Mouse (Mus musculus) cortical plate, adult 2 months (tissue): Measurements from ENCODE around the gene Bfsp1. TPM values are rescaled to one million over a fixed set of nuclear protein-coding genes. Genes with fewer than 3 reads are reported as not detected.

Experiments
- H3K27ac ChIP-seq: fragments of 200-500 bp; 2 replicates; pipeline ENCODE4 v1.5.1; 2012; ENCODE audit warnings: low read length, control low read depth, inconsistent platforms; ENCODE audit not compliant: insufficient read depth
- H3K4me1 ChIP-seq: fragments of 200-500 bp; 2 replicates; pipeline ENCODE4 v1.6.1; 2011; ENCODE audit warnings: low read length; ENCODE audit not compliant: control insufficient read depth, insufficient read depth
- H3K4me3 ChIP-seq: fragments of 200-500 bp; 2 replicates; pipeline ENCODE4 v1.5.1; 2011; ENCODE audit warnings: mild to moderate bottlenecking, low read length, control low read depth; ENCODE audit not compliant: insufficient read depth
- CTCF ChIP-seq: fragments of 200-500 bp; IDR thresholded peaks from 2 replicates; pipeline ENCODE4 v1.5.1; 2011; ENCODE audit warnings: mild to moderate bottlenecking, control low read depth, low read length; ENCODE audit not compliant: insufficient read depth; ENCODE audit errors: extremely low read depth
- POLR2A ChIP-seq: fragments of 200-500 bp; IDR thresholded peaks from 2 replicates; pipeline ENCODE4 v1.6.1; 2011; ENCODE audit warnings: mild to moderate bottlenecking, low read length, control low read depth; ENCODE audit not compliant: insufficient read depth; ENCODE audit errors: extremely low read depth
- polyA plus RNA-seq: library from polyadenylated mRNA; depleted of rRNA; stranded (reverse); fragments of >200 nt; gene quantifications from 2 replicates; pipeline ENCODE4 v1.2.3, GENCODE M21; 2012; rRNA removed

The Bfsp1 gene
- polyA plus RNA-seq = 0.81 and 0.98 TPM in 2 replicates

GRCm38 (mm10) chr2:143862484-143863231, at the start of gene Bfsp1:
Gene Bfsp1, minus strand, starts transcription at chr2:143863173.
- H3K4me3 ChIP-seq = peak within 1 kb of the TSS; percentile 20
- no peak for TF ChIP-seq POLR2A
- no peak for TF ChIP-seq CTCF
- H3K4me1 ChIP-seq = no peaks in the 10 kb centered on the region
- no peak within 1 kb of the TSS for H3K27ac ChIP-seq

GRCm38 (mm10) chr2:143912199-143912598, 49.2 kb upstream of the Bfsp1 start:
- Histone ChIP-seq H3K4me1 (peaks cover 1% of the 10 kb centered on the region; the same call in 1 of the 2 replicates), H3K27ac (no peak overlapping the region), H3K4me3 (no peak overlapping the region)
- TF ChIP-seq POLR2A (no peak), CTCF (no peak)

DNA sequence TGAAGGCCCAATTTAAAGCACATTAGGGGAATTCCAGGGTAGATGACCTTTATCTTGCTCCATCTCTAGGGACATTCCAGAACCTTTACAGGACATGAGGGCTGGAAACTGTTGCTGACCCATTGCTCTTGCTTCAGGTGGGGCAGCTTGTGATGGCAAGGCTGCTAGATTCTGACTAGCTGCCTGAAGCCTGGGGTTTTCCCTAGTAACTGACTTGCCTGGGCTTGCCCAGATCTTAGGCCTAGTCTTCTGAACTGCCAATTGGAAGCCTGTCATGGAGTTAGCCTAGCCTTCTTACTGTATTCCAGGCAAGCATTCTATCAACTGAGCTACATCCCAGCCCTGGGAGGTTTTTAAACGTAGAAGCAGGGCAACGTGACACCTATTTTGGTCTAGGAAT, 46.3 kb upstream of the Bfsp1 start:
- TF ChIP-seq POLR2A (no peak), CTCF (no peak)
- H3K27ac ChIP-seq = no peak overlapping the region
- no peaks in the 10 kb centered on the region for H3K4me1 ChIP-seq
- no peak overlapping the region for H3K4me3 ChIP-seq

DNA sequence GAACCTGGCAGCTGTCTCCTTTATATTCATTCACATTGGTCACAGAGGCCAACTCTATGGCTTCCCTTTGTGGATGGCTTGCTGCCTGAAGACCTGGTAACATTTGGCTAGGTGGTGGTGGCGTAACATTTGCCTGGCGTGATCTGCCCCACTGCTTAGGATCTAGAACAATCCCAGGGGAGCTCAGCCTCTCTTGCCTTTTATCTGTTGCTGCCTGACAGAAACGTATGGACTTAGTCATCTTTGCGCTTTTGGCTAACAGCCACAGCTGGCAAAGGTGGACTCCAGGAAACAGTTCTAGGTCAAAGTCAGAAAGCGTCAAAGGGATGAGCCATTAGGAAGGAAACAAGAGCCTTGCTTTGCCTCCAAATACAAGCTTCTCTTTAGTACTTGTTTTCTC, 41.9 kb upstream of the Bfsp1 start:
- TF ChIP-seq POLR2A (no peak), CTCF (no peak)
- H3K4me3 ChIP-seq = no peak overlapping the region
- no peaks in the 10 kb centered on the region for H3K4me1 ChIP-seq
- no peak overlapping the region for H3K27ac ChIP-seq

GRCm38 (mm10) chr2:143903376-143904045, 40.5 kb upstream of the Bfsp1 start:
- TF ChIP-seq POLR2A (no peak), CTCF (no peak)
- no peak overlapping the region for H3K4me3 ChIP-seq
- H3K27ac ChIP-seq = no peak overlapping the region
- H3K4me1 ChIP-seq = no peaks in the 10 kb centered on the region

DNA sequence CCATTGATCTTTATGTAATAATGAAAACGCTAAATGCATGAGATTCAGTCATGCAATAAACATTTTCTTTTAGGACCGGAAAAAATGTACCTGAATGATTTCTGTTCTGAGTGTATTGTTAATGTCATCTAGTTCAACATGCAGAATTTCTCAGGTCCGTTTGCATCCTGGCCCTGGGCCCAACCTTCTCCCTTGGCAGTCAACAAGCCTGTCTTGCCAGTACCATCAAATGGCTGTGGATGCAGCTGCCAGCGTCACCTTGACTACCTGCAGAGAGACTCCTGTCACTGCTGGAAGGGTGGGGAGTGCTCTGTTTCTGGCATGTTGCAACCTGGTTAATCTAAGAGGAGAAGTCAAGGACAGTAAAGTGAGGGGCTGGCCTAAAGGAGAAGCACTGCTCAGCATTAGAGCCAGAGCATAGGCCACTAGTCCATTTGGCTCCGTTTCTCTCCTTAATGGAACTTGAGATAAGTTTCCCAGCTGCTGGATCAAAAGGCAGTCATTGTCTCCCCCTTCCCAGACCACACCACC, 37.9 kb upstream of the Bfsp1 start:
- no peaks in the 10 kb centered on the region for H3K4me1 ChIP-seq
- H3K4me3 ChIP-seq = no peak overlapping the region
- no peak for TF ChIP-seq POLR2A
- no peak overlapping the region for H3K27ac ChIP-seq

GRCm38 (mm10) chr2:143899470-143900220, 36.7 kb upstream of the Bfsp1 start:
- TF ChIP-seq CTCF = no peak
- no peak for TF ChIP-seq POLR2A
- H3K27ac ChIP-seq = no peak overlapping the region
- H3K4me3 ChIP-seq = no peak overlapping the region
- no peaks in the 10 kb centered on the region for H3K4me1 ChIP-seq

GRCm38 (mm10) chr2:143891302-143892048, 28.5 kb upstream of the Bfsp1 start:
- no peak overlapping the region for H3K4me3 ChIP-seq
- TF ChIP-seq POLR2A (no peak), CTCF (no peak)
- H3K4me1 ChIP-seq = no peaks in the 10 kb centered on the region
- no peak overlapping the region for H3K27ac ChIP-seq

GRCm38 (mm10) chr2:143889860-143890433, 27.0 kb upstream of the Bfsp1 start:
- Histone ChIP-seq H3K4me1 (no peaks in the 10 kb centered on the region), H3K27ac (no peak overlapping the region), H3K4me3 (no peak overlapping the region)
- no peak for TF ChIP-seq CTCF
- no peak for TF ChIP-seq POLR2A
